Mouse (Mus musculus) lung, postnatal 0 days (tissue): ENCODE data around the gene Gm6096. TPM values are rescaled to one million over a fixed set of nuclear protein-coding genes. Genes with fewer than 3 reads are reported as not detected.

ENCODE experiments used
- ATAC-seq: fragments of 200-750 bp; cut with Nextera tagmentation; 2 replicates; pipeline ENCODE4 v1.8.0; 2017; ENCODE audit warnings: moderate library complexity
- DNase-seq: peaks from one replicate; pipeline ENCODE4 v3.0.0-alpha.2; 2016; ENCODE audit warnings: low spot score
- H3K27ac ChIP-seq: fragments of 300-500 bp; sonication (generic); 2 replicates; pipeline ENCODE4 v1.5.1; 2014; ENCODE audit warnings: antibody characterized with exemption, mild to moderate bottlenecking, low read length, mixed read lengths
- H3K27me3 ChIP-seq: fragments of 300-500 bp; sonication (generic); replicated peaks from 2 replicates; pipeline ENCODE4 v1.6.1; 2014; ENCODE audit warnings: low read length, mixed read lengths; ENCODE audit not compliant: insufficient read depth
- H3K36me3 ChIP-seq: fragments of 300-500 bp; sonication (generic); 2 replicates; pipeline ENCODE4 v1.6.1; 2014; ENCODE audit warnings: low read length, mixed read lengths; ENCODE audit not compliant: insufficient read depth
- H3K4me1 ChIP-seq: fragments of 300-500 bp; sonication (generic); 2 replicates; pipeline ENCODE4 v1.6.1; 2014; ENCODE audit warnings: antibody characterized with exemption, low read depth, low read length, mixed read lengths; ENCODE audit not compliant: insufficient read depth
- H3K4me2 ChIP-seq: fragments of 300-500 bp; sonication (generic); replicated peaks from 2 replicates; pipeline ENCODE4 v1.6.1; 2014; ENCODE audit warnings: low read depth, mild to moderate bottlenecking, low read length, moderate library complexity, mixed read lengths
- H3K4me3 ChIP-seq: fragments of 300-500 bp; sonication (generic); 2 replicates; pipeline ENCODE4 v1.5.1; 2014; ENCODE audit warnings: low read depth, low read length
- H3K9ac ChIP-seq: fragments of 300-500 bp; sonication (generic); replicated peaks from 2 replicates; pipeline ENCODE4 v1.6.1; 2014; ENCODE audit warnings: low read depth, mild to moderate bottlenecking
- H3K9me3 ChIP-seq: fragments of 300-500 bp; sonication (generic); 2 replicates; pipeline ENCODE4 v1.6.1; 2016; ENCODE audit warnings: low read length, mixed read lengths
- CTCF ChIP-seq: IDR thresholded peaks from 2 replicates; pipeline ENCODE4 v1.5.1; 2016; ENCODE audit warnings: antibody characterized with exemption, mild to moderate bottlenecking
- EP300 ChIP-seq: IDR thresholded peaks from 2 replicates; pipeline ENCODE4 v1.6.1; 2016; ENCODE audit warnings: antibody characterized with exemption, mild to moderate bottlenecking, control low read depth
- WGBS: fragments of 180-500 bp; shearing (Covaris S2); extraction: QIAGEN DNeasy Blood & Tissue Kit; methylation state at CpG from one replicate; pipeline ENCODE4 v1.1.7; 2014; 5-methylcytosine and 5-hydroxymethylcytosine counted together
- polyA plus RNA-seq: library from polyadenylated mRNA; unstranded; fragments of >200 nt; fragmentation: Nextera tagmentation; extraction: Ambion mirVana; gene quantifications from 2 replicates; pipeline ENCODE4 v1.2.1, GENCODE M21; 2015

Gm6096 gene
- polyA plus RNA-seq, 1 experiment from 2014 or later, result not detected

DNA sequence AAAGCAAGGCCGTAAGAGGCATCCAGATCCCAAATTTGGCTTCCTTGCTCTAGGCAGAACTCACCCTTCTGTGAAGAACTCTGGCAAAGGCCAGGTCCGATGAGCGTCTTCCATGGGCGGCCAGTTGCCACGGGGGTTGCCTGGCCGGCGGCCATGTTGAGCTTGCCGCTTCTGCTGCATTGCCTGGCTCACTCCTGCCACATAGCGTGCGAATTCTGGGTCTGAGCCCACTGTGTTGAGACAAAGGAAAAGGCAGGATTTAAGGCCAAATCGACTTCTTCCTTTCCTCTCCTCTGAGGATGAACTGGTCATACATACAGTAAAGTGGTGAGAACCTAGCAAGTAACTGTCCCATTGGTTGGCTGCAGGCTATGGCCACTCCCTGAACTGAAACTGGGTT, 8.7 kb upstream of the Gm6096 start:
- Histone ChIP-seq H3K36me3 (peaks cover 75% of the 10 kb centered on the region), H3K4me2 (no peak overlapping the region), H3K4me3 (no peak overlapping the region), H3K9ac (no peak overlapping the region), H3K27me3 (no peaks in the 10 kb centered on the region), H3K4me1 (no peaks in the 10 kb centered on the region), H3K9me3 (no peaks in the 10 kb centered on the region), H3K27ac (no peak overlapping the region)
- ATAC-seq (no peak), DNase-seq (no peak)
- WGBS, result 94% methylated on average over 11 of the region's 11 CpGs
- TF ChIP-seq CTCF, result no peak
- TF ChIP-seq EP300, result no peak

DNA sequence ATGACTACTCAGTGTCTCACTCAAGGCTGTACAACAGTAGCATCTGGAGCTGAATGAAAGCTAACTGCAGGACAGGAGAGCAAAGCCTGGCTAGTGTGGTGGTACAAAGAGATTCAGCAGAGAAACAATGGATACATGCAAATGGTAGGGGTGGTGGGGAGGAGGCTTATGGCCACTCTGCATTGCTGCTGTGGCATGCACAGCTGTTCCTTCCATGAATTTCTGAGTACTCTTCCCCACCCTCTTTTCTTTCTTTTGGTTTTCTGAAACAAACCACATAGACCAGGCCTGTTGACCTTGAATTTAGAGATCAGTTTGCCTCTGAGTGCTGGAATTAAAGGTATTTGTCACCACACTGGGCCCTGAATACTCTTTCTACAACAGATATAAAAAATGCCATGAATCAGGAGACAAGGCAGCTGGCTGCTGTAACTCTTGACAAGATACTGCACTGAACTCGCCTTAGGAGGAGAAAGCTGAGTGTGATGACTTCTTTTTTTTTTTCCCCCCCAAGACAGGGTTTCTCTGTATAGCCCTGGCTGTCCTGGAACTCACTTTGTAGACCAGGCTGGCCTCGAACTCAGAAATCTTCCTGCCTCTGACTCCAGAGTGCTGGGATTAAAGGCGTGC, 3.9 kb upstream of the Gm6096 start:
- Histone ChIP-seq H3K4me1 (no peaks in the 10 kb centered on the region), H3K27ac (no peak overlapping the region), H3K4me3 (no peak overlapping the region), H3K9ac (no peak overlapping the region), H3K4me2 (no peak overlapping the region), H3K36me3 (peaks cover 64% of the 10 kb centered on the region), H3K27me3 (no peaks in the 10 kb centered on the region), H3K9me3 (no peaks in the 10 kb centered on the region)
- 88% methylated on average over 3 of the region's 3 CpGs for WGBS
- TF ChIP-seq CTCF, result no peak
- TF ChIP-seq EP300, result no peak
- no peak for DNase-seq
- no peak for ATAC-seq

DNA sequence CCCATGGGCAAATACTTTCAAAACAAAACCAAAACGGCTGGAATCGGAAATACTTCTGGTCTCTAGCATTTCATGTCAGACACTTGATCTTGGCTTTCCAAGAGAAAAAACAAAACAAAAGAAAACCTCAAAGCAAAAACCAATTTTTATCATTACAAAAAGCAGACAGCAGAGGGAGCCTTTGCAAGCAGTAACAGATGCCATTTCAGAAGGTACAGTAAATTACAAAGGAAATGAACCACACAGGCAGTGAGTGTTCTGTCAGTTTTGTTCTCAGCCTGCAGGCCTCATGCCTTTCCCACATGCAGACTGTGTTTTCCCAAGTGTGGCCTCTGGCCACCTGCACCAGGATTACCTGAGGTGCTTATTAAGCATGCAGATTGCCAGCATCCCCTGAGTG, 1.2 kb downstream of the Gm6096 start:
- no peaks in the 10 kb centered on the region for H3K4me1 ChIP-seq
- H3K9ac ChIP-seq, result no peak overlapping the region
- no peak overlapping the region for H3K4me2 ChIP-seq
- no peak overlapping the region for H3K27ac ChIP-seq
- peak; percentile 70 for DNase-seq
- no peaks in the 10 kb centered on the region for H3K9me3 ChIP-seq
- H3K27me3 ChIP-seq, result no peaks in the 10 kb centered on the region
- peaks cover 44% of the 10 kb centered on the region for H3K36me3 ChIP-seq
- ATAC-seq, result no peak
- WGBS, result 75% methylated on average over 2 of the region's 2 CpGs
- TF ChIP-seq EP300, result no peak
- TF ChIP-seq CTCF, result peak; percentile 69
- H3K4me3 ChIP-seq, result no peak overlapping the region

DNA sequence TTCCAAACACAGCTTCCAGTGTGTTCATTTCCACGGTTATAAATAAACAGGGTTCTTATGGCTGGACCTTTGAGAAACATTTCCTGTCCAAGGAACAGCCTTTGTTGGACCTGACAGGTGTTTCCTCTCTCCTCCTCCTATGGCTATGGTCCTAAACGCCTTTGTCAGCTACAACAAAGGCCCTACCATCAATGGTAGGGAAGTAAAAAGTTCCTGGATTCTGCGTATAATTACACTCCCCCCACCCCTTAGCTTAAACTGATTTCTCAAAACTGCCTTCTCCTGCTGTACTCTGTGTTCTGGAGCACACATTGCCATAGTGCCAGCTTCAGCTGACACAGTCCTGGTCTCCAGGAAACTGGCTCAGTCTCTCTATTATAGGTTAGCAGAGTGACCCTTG, 4.3 kb downstream of the Gm6096 start:
- H3K9me3 ChIP-seq, result no peaks in the 10 kb centered on the region
- TF ChIP-seq CTCF, result no peak
- TF ChIP-seq EP300, result peak; percentile 97
- no peaks in the 10 kb centered on the region for H3K4me1 ChIP-seq
- H3K9ac ChIP-seq, result no peak overlapping the region
- peak overlapping the region; percentile 66 for H3K27ac ChIP-seq
- WGBS, result 47% methylated on average over 3 of the region's 3 CpGs
- H3K4me3 ChIP-seq, result no peak overlapping the region
- H3K4me2 ChIP-seq, result no peak overlapping the region
- H3K27me3 ChIP-seq, result no peaks in the 10 kb centered on the region
- ATAC-seq (peak; percentile 82), DNase-seq (peak; percentile 48)
- peaks cover 31% of the 10 kb centered on the region for H3K36me3 ChIP-seq

DNA sequence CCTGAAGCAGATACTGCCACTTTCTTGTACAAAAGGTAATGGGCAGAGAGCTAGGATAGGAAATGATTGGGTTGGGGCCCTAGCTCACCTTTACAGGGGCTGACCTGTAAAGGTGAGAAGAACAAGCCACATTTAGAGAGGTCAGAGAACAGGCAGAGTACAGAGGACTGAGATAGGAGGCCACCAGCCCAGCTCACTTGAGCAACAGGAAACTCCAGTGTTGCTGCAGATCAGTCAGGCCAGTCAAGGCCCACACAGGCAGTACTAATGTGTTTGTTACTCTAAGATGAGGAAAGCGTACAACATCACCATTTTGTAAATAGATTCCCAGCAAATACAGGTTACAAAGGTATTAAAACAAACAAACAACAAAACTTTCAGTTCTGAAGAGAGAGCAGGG, 5.1 kb downstream of the Gm6096 start:
- H3K27ac ChIP-seq, result peak overlapping the region; percentile 66
- no peaks in the 10 kb centered on the region for H3K9me3 ChIP-seq
- H3K36me3 ChIP-seq, result peaks cover 32% of the 10 kb centered on the region
- DNase-seq, result no peak
- H3K4me2 ChIP-seq, result no peak overlapping the region
- no peak overlapping the region for H3K9ac ChIP-seq
- H3K4me1 ChIP-seq, result no peaks in the 10 kb centered on the region
- TF ChIP-seq CTCF (no peak), EP300 (no peak)
- H3K27me3 ChIP-seq, result no peaks in the 10 kb centered on the region
- H3K4me3 ChIP-seq, result no peak overlapping the region
- WGBS, result 83% methylated on average over 1 of the region's 1 CpGs
- no peak for ATAC-seq

DNA sequence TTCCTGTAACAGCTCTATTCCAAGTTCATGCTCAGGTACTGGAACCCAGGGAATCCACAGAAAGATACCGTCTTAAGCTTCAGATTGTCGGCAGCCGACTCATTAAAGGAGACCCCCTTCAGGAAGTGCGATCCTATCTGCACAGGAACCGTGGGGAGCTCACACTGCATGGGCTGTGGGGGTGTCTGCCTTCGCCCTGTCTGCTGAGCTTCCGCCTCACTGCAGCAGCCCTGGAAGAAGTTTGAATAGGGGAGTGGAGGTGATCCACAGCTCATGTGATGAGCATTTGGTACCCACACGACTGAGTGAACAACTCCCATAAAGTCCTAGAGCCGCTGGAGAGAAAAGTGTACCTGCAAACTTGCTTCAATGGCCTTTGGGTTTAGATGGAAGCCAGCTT, 6.4 kb downstream of the Gm6096 start:
- Histone ChIP-seq H3K36me3 (peaks cover 33% of the 10 kb centered on the region), H3K27ac (no peak overlapping the region)

DNA sequence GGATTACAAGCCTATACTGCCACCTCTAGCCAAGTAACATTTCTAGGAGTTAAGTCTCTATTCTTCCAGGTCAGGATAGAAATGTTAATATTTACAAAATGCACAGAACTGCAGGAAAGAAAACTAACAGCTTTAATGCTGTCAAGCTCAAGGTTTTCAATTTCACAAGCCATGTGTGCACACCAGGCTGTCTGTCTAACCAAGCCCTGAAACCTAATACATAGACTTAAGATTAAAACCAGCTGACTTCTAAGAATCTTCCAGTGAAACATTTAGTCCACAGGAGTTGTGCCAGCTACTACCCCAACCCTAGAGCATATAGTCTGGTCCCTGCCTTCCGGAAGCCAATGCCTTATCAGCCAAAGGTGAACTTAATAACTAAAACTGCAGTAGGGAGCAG, 7.6 kb downstream of the Gm6096 start:
- H3K4me1 ChIP-seq, result no peaks in the 10 kb centered on the region
- H3K4me2 ChIP-seq, result no peak overlapping the region
- 85% methylated on average over 1 of the region's 1 CpGs for WGBS
- ATAC-seq, result no peak
- H3K27ac ChIP-seq, result no peak overlapping the region
- TF ChIP-seq EP300 (no peak), CTCF (no peak)
- H3K9me3 ChIP-seq, result no peaks in the 10 kb centered on the region
- no peak overlapping the region for H3K9ac ChIP-seq
- no peaks in the 10 kb centered on the region for H3K27me3 ChIP-seq
- H3K36me3 ChIP-seq, result peaks cover 37% of the 10 kb centered on the region
- no peak overlapping the region for H3K4me3 ChIP-seq
- no peak for DNase-seq

More for the DNA sequence above, 6.4 kb downstream of the Gm6096 start:
- no peak overlapping the region for H3K4me2 ChIP-seq
- H3K9me3 ChIP-seq, result no peaks in the 10 kb centered on the region
- TF ChIP-seq EP300, result no peak
- TF ChIP-seq CTCF, result no peak
- no peaks in the 10 kb centered on the region for H3K4me1 ChIP-seq
- H3K27me3 ChIP-seq, result no peaks in the 10 kb centered on the region
- DNase-seq (no peak), ATAC-seq (no peak)
- 70% methylated on average over 9 of the region's 9 CpGs for WGBS
- no peak overlapping the region for H3K4me3 ChIP-seq
- H3K9ac ChIP-seq, result no peak overlapping the region
